ENCODE assay signal across 11 mouse cellular contexts in the genomic region with DNA sequence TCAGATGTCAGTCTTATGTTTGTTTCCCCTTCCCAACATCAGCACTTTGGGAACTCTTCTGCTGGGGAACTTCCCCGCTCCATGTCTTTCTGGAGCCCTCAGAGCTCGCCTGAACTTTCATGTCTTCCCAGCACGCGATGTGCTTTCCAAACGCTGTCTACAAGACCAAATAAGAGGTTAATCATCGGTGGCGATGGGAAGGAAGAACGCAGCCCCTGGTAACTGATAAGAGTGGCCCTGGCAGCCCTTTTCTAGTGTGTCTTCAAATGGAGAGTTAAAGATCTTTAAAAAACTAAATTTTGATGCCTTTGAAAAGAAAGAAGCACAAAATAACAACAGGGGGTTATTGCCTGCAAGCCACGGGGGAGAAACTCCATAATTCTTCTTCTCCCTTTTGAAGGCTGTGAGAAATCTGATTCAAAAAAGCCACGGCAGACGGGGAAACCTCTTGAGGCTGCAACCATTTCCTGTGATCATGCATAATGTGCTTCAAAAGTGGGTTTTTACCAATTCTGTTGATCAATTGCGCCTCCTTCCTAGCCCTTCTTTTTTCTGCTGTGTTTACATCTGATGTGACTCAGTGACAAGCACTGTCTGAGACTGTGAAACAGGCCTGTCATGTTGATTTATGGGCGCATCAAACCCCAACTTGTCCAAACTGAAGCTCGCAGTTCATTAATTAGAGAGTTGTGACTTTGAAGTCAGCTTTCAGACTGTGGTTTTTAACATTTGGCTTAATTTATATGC.
DNase-seq lines count a peak whose midpoint lies in the region; ATAC-seq lines count a peak whose summit lies in the region.
"Had no signal": no experiment of that assay in that cellular context is flagged by ENCODE, and none has a peak within 500 bp of the region (broad histone marks: within the 10 kb centered on the region; RNA-seq: fewer than 3 reads in every experiment).

No protein-coding gene starts in this region.

- H3K27ac ChIP-seq in heart, embryonic 16.5 days (ENCODE audit: low read length): peak overlapping the region; percentile 15; the same call in 1 of the 2 replicates
- 0 out of 2 replicates have a peak overlapping the region, but pooled peaks have one; percentile 7 for H3K27ac ChIP-seq in forebrain, embryonic 15.5 days (replicated peaks)
- H3K27ac ChIP-seq in midbrain, embryonic 14.5 days (replicated peaks; ENCODE audit: low read depth, low read length): peak overlapping the region; percentile 49
- H3K27ac ChIP-seq: liver, embryonic 15.5 days had no signal

- DNase-seq in heart, postnatal 14 days: no peak
- DNase-seq in CD8-positive naive resting alpha-beta T cell, adult 2 months (ENCODE audit: low read depth in 2 of 2, low spot score in 2 of 2): peak; percentile 39 to 60
- DNase-seq in midbrain, embryonic 14.5 days: peak; percentile 64
- no peak for DNase-seq in adrenal gland, postnatal 10 days
- no peak for DNase-seq in cerebellum, adult 11-12 months
- DNase-seq in right cerebral cortex, adult 2 months (ENCODE audit: low spot score in 2 of 2): no peak
- DNase-seq: cerebellum, postnatal 14 days; kidney, postnatal 10 days had no signal

- H3K9me3 ChIP-seq in heart, embryonic 16.5 days (replicated peaks; ENCODE audit: control insufficient read depth, low read length): peaks cover 4% of the 10 kb centered on the region
- no peaks in the 10 kb centered on the region for H3K9me3 ChIP-seq in forebrain, embryonic 15.5 days
- H3K9me3 ChIP-seq in midbrain, embryonic 14.5 days (ENCODE audit: control insufficient read depth, low read length): peaks cover 4% of the 10 kb centered on the region; the same call in 1 of the 2 replicates
- H3K9me3 ChIP-seq: liver, embryonic 15.5 days had no signal

- ATAC-seq in heart, embryonic 16.5 days (replicated peaks; ENCODE audit: extremely low read depth, insufficient read depth, low FRiP score): no peak
- ATAC-seq in forebrain, embryonic 15.5 days (replicated peaks): peak; percentile 61; the same call in 1 of the 2 replicates
- ATAC-seq in midbrain, embryonic 14.5 days (ENCODE audit: low FRiP score, low TSS enrichment): no peak

- no peaks in the 10 kb centered on the region for H3K27me3 ChIP-seq in heart, embryonic 16.5 days (ENCODE audit: control insufficient read depth, insufficient read depth, low read length)
- H3K27me3 ChIP-seq in forebrain, embryonic 15.5 days: 0 out of 2 replicates have a peak, but pooled peaks cover 3% of the 10 kb centered on the region
- no peaks in the 10 kb centered on the region for H3K27me3 ChIP-seq in midbrain, embryonic 14.5 days (ENCODE audit: control insufficient read depth, insufficient read depth, low read length)
- H3K27me3 ChIP-seq: liver, embryonic 15.5 days had no signal

- no peak overlapping the region for H3K9ac ChIP-seq in heart, embryonic 16.5 days (ENCODE audit: low read length)
- no peak overlapping the region for H3K9ac ChIP-seq in forebrain, embryonic 15.5 days (replicated peaks)
- H3K9ac ChIP-seq in midbrain, embryonic 14.5 days (replicated peaks; ENCODE audit: low read length): no peak overlapping the region
- H3K9ac ChIP-seq: liver, embryonic 15.5 days had no signal

- H3K36me3 ChIP-seq in heart, embryonic 16.5 days (ENCODE audit: control insufficient read depth, insufficient read depth): peaks cover 40% of the 10 kb centered on the region
- H3K36me3 ChIP-seq in forebrain, embryonic 15.5 days: peaks cover 4% of the 10 kb centered on the region; the same call in 1 of the 2 replicates
- peaks cover 4% of the 10 kb centered on the region for H3K36me3 ChIP-seq in midbrain, embryonic 14.5 days (ENCODE audit: control insufficient read depth, insufficient read depth, low read length)

- intact Hi-C loops in heart, postnatal 14 days (cut with DNase I): no loop called here

- 43% methylated on average over 14 of the region's 14 CpGs for WGBS in heart, embryonic 16.5 days
- 17% methylated on average over 14 of the region's 14 CpGs for WGBS in forebrain, embryonic 15.5 days
- WGBS in midbrain, embryonic 14.5 days: 14% methylated on average over 14 of the region's 14 CpGs

- H3K4me1 ChIP-seq in heart, embryonic 16.5 days (ENCODE audit: control insufficient read depth, insufficient read depth, low read length): peaks cover 4% of the 10 kb centered on the region
- peaks cover 33% of the 10 kb centered on the region for H3K4me1 ChIP-seq in forebrain, embryonic 15.5 days
- H3K4me1 ChIP-seq in midbrain, embryonic 14.5 days (ENCODE audit: control insufficient read depth, insufficient read depth, low read length): peaks cover 39% of the 10 kb centered on the region

- H3K4me3 ChIP-seq in heart, embryonic 16.5 days (ENCODE audit: low read length): no peak overlapping the region
- no peak overlapping the region for H3K4me3 ChIP-seq in forebrain, embryonic 15.5 days
- H3K4me3 ChIP-seq in midbrain, embryonic 14.5 days (replicated peaks; ENCODE audit: low read depth, low read length): no peak overlapping the region
- H3K4me3 ChIP-seq: liver, embryonic 15.5 days had no signal

- H3K4me2 ChIP-seq in heart, embryonic 16.5 days (ENCODE audit: low read depth, low read length): no peak overlapping the region
- H3K4me2 ChIP-seq in forebrain, embryonic 15.5 days (replicated peaks): peak overlapping the region; percentile 26
- peak overlapping the region; percentile 28 for H3K4me2 ChIP-seq in midbrain, embryonic 14.5 days (ENCODE audit: low read length)
- H3K4me2 ChIP-seq: liver, embryonic 15.5 days had no signal

Comparison
In these comparisons a context has a peak if more than half of its experiments do, and no peak if none do; other contexts are left out.
1. DNase-seq: peak in CD8-positive naive resting alpha-beta T cell, adult 2 months (2 of 2) and midbrain, embryonic 14.5 days (single experiment); none in heart, postnatal 14 days (0 of 2), adrenal gland, postnatal 10 days (single experiment), cerebellum, adult 11-12 months (single experiment) and right cerebral cortex, adult 2 months (0 of 2).
2. Peak in every context shown above with its lines, with median percentiles within 50 percentile points of each other: H3K27ac ChIP-seq.